Mouse (Mus musculus): ENCODE measurements around the gene Gm37419. TPM values are rescaled to one million over a fixed set of nuclear protein-coding genes. Genes with fewer than 3 reads are reported as not detected.
A peak's percentile ranks its signal among the peaks of the same experiment; 100 is the strongest.

The Gm37419 gene
- polyA plus RNA-seq, 1 experiment from 2014 or later = not detected

GRCm38 (mm10) chr16:23990161-23990970 lies 2.1 kb downstream of the Gm37419 start:
- no peak for ATAC-seq (ENCODE audit: low FRiP score)
- peak overlapping the region; percentile 98; the same call in 1 of the 2 replicates for H3K27ac ChIP-seq
- H3K9ac ChIP-seq = peak overlapping the region; percentile 87
- H3K4me1 ChIP-seq = peaks cover 34% of the 10 kb centered on the region
- H3K9me3 ChIP-seq = no peaks in the 10 kb centered on the region
- H3K36me3 ChIP-seq (replicated peaks) = no peaks in the 10 kb centered on the region
- H3K4me3 ChIP-seq (replicated peaks) = peak overlapping the region; percentile 73
- WGBS = 19% methylated on average over 11 of the region's 11 CpGs
- H3K27me3 ChIP-seq = peaks cover 19% of the 10 kb centered on the region
- H3K4me2 ChIP-seq = peak overlapping the region; percentile 95

GRCm38 (mm10) chr16:23991170-23991569 lies 2.9 kb downstream of the Gm37419 start:
- no peak overlapping the region for H3K27ac ChIP-seq
- H3K4me3 ChIP-seq (replicated peaks) = no peak overlapping the region
- no peak for ATAC-seq (ENCODE audit: low FRiP score)
- no peak overlapping the region for H3K9ac ChIP-seq
- peak overlapping the region; percentile 4; the same call in 1 of the 2 replicates for H3K4me2 ChIP-seq
- peaks cover 11% of the 10 kb centered on the region for H3K27me3 ChIP-seq
- 1% methylated on average over 4 of the region's 4 CpGs for WGBS
- H3K4me1 ChIP-seq = peaks cover 32% of the 10 kb centered on the region
- no peaks in the 10 kb centered on the region for H3K36me3 ChIP-seq (replicated peaks)
- H3K9me3 ChIP-seq = no peaks in the 10 kb centered on the region

- Histone ChIP-seq H3K4me3 (replicated peaks) (no peak overlapping the region), H3K4me1 (peaks cover 25% of the 10 kb centered on the region), H3K9me3 (no peaks in the 10 kb centered on the region), H3K4me2 (no peak overlapping the region), H3K27me3 (peaks cover 4% of the 10 kb centered on the region; the same call in 1 of the 2 replicates), H3K36me3 (replicated peaks) (no peaks in the 10 kb centered on the region), H3K9ac (no peak overlapping the region), H3K27ac (no peak overlapping the region)
- ATAC-seq (ENCODE audit: low FRiP score) = no peak
- 84% methylated on average over 14 of the region's 14 CpGs for WGBS
These were observed 3.7 kb downstream of the Gm37419 start for GRCm38 (mm10) chr16:23991846-23992580.

- Histone ChIP-seq H3K4me1 (peaks cover 21% of the 10 kb centered on the region), H3K27me3 (peaks cover 4% of the 10 kb centered on the region; the same call in 1 of the 2 replicates), H3K36me3 (replicated peaks) (no peaks in the 10 kb centered on the region), H3K4me2 (no peak overlapping the region), H3K9ac (no peak overlapping the region), H3K9me3 (no peaks in the 10 kb centered on the region), H3K27ac (no peak overlapping the region), H3K4me3 (replicated peaks) (no peak overlapping the region)
- ATAC-seq (ENCODE audit: low FRiP score) = no peak
- 64% methylated on average over 17 of the region's 17 CpGs for WGBS
These were observed 5.4 kb downstream of the Gm37419 start for GRCm38 (mm10) chr16:23993351-23994321.

- Histone ChIP-seq H3K4me1 (0 out of 2 replicates have a peak, but pooled peaks cover 3% of the 10 kb centered on the region), H3K27me3 (no peaks in the 10 kb centered on the region), H3K9me3 (no peaks in the 10 kb centered on the region), H3K4me2 (no peak overlapping the region), H3K36me3 (replicated peaks) (no peaks in the 10 kb centered on the region), H3K9ac (no peak overlapping the region), H3K27ac (no peak overlapping the region), H3K4me3 (replicated peaks) (no peak overlapping the region)
- WGBS = 92% methylated on average over 7 of the region's 7 CpGs
- ATAC-seq (ENCODE audit: low FRiP score) = no peak
These were observed 8.1 kb downstream of the Gm37419 start for GRCm38 (mm10) chr16:23996342-23996741.

- H3K27ac ChIP-seq = no peak overlapping the region
- H3K36me3 ChIP-seq (replicated peaks) = no peaks in the 10 kb centered on the region
- ATAC-seq (ENCODE audit: low FRiP score) = no peak
- no peak overlapping the region for H3K4me3 ChIP-seq (replicated peaks)
- no peaks in the 10 kb centered on the region for H3K4me1 ChIP-seq
- H3K9ac ChIP-seq = no peak overlapping the region
- no peaks in the 10 kb centered on the region for H3K9me3 ChIP-seq
- H3K27me3 ChIP-seq = no peaks in the 10 kb centered on the region
- WGBS = 87% methylated on average over 3 of the region's 3 CpGs
- no peak overlapping the region for H3K4me2 ChIP-seq
These were observed 8.9 kb downstream of the Gm37419 start for GRCm38 (mm10) chr16:23997228-23997627.

- H3K4me2 ChIP-seq = no peak overlapping the region
- no peak overlapping the region for H3K4me3 ChIP-seq (replicated peaks)
- H3K27ac ChIP-seq = no peak overlapping the region
- no peaks in the 10 kb centered on the region for H3K36me3 ChIP-seq (replicated peaks)
- no peaks in the 10 kb centered on the region for H3K4me1 ChIP-seq
- H3K9ac ChIP-seq = no peak overlapping the region
- H3K27me3 ChIP-seq = no peaks in the 10 kb centered on the region
- ATAC-seq (ENCODE audit: low FRiP score) = no peak
- no peaks in the 10 kb centered on the region for H3K9me3 ChIP-seq
- 94% methylated on average over 6 of the region's 6 CpGs for WGBS
These were observed 9.6 kb downstream of the Gm37419 start for GRCm38 (mm10) chr16:23997912-23998311.

GRCm38 (mm10) chr16:24005928-24006327 lies 17.6 kb downstream of the Gm37419 start:
- Histone ChIP-seq H3K27ac (no peak overlapping the region), H3K9me3 (no peaks in the 10 kb centered on the region), H3K9ac (no peak overlapping the region), H3K4me1 (no peaks in the 10 kb centered on the region), H3K4me2 (no peak overlapping the region), H3K36me3 (replicated peaks) (no peaks in the 10 kb centered on the region), H3K27me3 (no peaks in the 10 kb centered on the region), H3K4me3 (replicated peaks) (no peak overlapping the region)
- 85% methylated on average over 8 of the region's 8 CpGs for WGBS
- ATAC-seq (ENCODE audit: low FRiP score) = no peak

GRCm38 (mm10) chr16:24009891-24010290 lies 21.6 kb downstream of the Gm37419 start:
- Histone ChIP-seq H3K9me3 (no peaks in the 10 kb centered on the region), H3K9ac (no peak overlapping the region), H3K4me3 (replicated peaks) (no peak overlapping the region), H3K4me2 (no peak overlapping the region), H3K27me3 (no peaks in the 10 kb centered on the region), H3K4me1 (no peaks in the 10 kb centered on the region), H3K27ac (no peak overlapping the region), H3K36me3 (replicated peaks) (no peaks in the 10 kb centered on the region)
- ATAC-seq (ENCODE audit: low FRiP score) = no peak
- 94% methylated on average over 2 of the region's 2 CpGs for WGBS

- Histone ChIP-seq H3K27ac (no peak overlapping the region), H3K36me3 (replicated peaks) (no peaks in the 10 kb centered on the region), H3K9ac (no peak overlapping the region), H3K4me3 (replicated peaks) (no peak overlapping the region), H3K4me2 (no peak overlapping the region), H3K27me3 (no peaks in the 10 kb centered on the region), H3K9me3 (no peaks in the 10 kb centered on the region), H3K4me1 (no peaks in the 10 kb centered on the region)
- no peak for ATAC-seq (ENCODE audit: low FRiP score)
- 72% methylated on average over 3 of the region's 3 CpGs for WGBS
These were observed 23.0 kb downstream of the Gm37419 start for GRCm38 (mm10) chr16:24011306-24011705.

- Histone ChIP-seq H3K27ac (no peak overlapping the region), H3K36me3 (replicated peaks) (no peaks in the 10 kb centered on the region), H3K4me1 (no peaks in the 10 kb centered on the region), H3K27me3 (no peaks in the 10 kb centered on the region), H3K4me3 (replicated peaks) (no peak overlapping the region), H3K9me3 (no peaks in the 10 kb centered on the region), H3K9ac (no peak overlapping the region), H3K4me2 (no peak overlapping the region)
- 66% methylated on average over 3 of the region's 3 CpGs for WGBS
- no peak for ATAC-seq (ENCODE audit: low FRiP score)
These were observed 23.8 kb downstream of the Gm37419 start for GRCm38 (mm10) chr16:24012066-24012465.

- ATAC-seq (ENCODE audit: low FRiP score) = no peak
- no peak overlapping the region for H3K4me3 ChIP-seq (replicated peaks)
- no peak overlapping the region for H3K9ac ChIP-seq
- WGBS = 86% methylated on average over 3 of the region's 3 CpGs
- no peaks in the 10 kb centered on the region for H3K9me3 ChIP-seq
- no peaks in the 10 kb centered on the region for H3K27me3 ChIP-seq
- no peaks in the 10 kb centered on the region for H3K4me1 ChIP-seq
- no peak overlapping the region for H3K27ac ChIP-seq
- no peak overlapping the region for H3K4me2 ChIP-seq
- H3K36me3 ChIP-seq (replicated peaks) = no peaks in the 10 kb centered on the region
These were observed 26.1 kb downstream of the Gm37419 start for GRCm38 (mm10) chr16:24014378-24014777.

Data from forebrain, embryonic 12.5 days (tissue).